ENCODE assay signal across 14 mouse cellular contexts in genomic region chr14:55850885-55851284, GRCm38 (mm10).
"Had no signal": no experiment of that assay in that cellular context is flagged by ENCODE, and none has a peak within 500 bp of the region (broad histone marks: within the 10 kb centered on the region; RNA-seq: fewer than 3 reads in every experiment).

No protein-coding gene starts in this region.

- H3K27ac ChIP-seq: kidney, embryonic 15.5 days; liver, embryonic 13.5 days had no signal

- DNase-seq: kidney, adult 11 months; kidney, adult 8-10 months; kidney, postnatal 10 days; kidney, postnatal 36 days; liver, embryonic 13.5 days; lung, adult 2 months; lung, postnatal 14 days; lung, postnatal 4 days; midbrain, embryonic 14.5 days; thymus, adult 18-20 months; thymus, postnatal 36 days had no signal

- H3K9ac ChIP-seq: kidney, embryonic 15.5 days; liver, embryonic 13.5 days; stomach, embryonic 15.5 days had no signal

- H3K27me3 ChIP-seq: kidney, embryonic 15.5 days; stomach, embryonic 15.5 days had no signal

- H3K9me3 ChIP-seq: kidney, embryonic 15.5 days; liver, embryonic 13.5 days; stomach, embryonic 15.5 days had no signal

- H3K4me2 ChIP-seq: kidney, embryonic 15.5 days; liver, embryonic 13.5 days; midbrain, embryonic 11.5 days; stomach, embryonic 15.5 days had no signal

- H3K4me3 ChIP-seq: kidney, embryonic 15.5 days; liver, embryonic 13.5 days; stomach, embryonic 15.5 days had no signal

- H3K36me3 ChIP-seq: kidney, embryonic 15.5 days; liver, embryonic 13.5 days; stomach, embryonic 15.5 days had no signal
